Mouse (Mus musculus) heart, embryonic 13.5 days (tissue): ENCODE data around the gene Sycp2. TPM values are rescaled to one million over a fixed set of nuclear protein-coding genes. Genes with fewer than 3 reads are reported as not detected.

Experiments used
- ATAC-seq: fragments of 200-750 bp; cut with Nextera tagmentation; 2 replicates; pipeline ENCODE4 v1.8.0; 2017; ENCODE audit warnings: moderate TSS enrichment; ENCODE audit not compliant: insufficient number of reproducible peaks, low FRiP score, low TSS enrichment; ENCODE audit errors: extremely low read depth
- H3K27ac ChIP-seq: fragments of 300-500 bp; sonication (generic); replicated peaks from 2 replicates; pipeline ENCODE4 v1.5.1; 2015; ENCODE audit warnings: moderate library complexity, mild to moderate bottlenecking, inconsistent platforms
- H3K27me3 ChIP-seq: fragments of 300-500 bp; sonication (generic); replicated peaks from 2 replicates; pipeline ENCODE4 v1.6.1; 2015; ENCODE audit warnings: mild to moderate bottlenecking, inconsistent platforms
- H3K36me3 ChIP-seq: fragments of 300-500 bp; sonication (generic); 2 replicates; pipeline ENCODE4 v1.6.1; 2015; ENCODE audit warnings: mild to moderate bottlenecking, inconsistent platforms
- H3K4me1 ChIP-seq: fragments of 300-500 bp; sonication (generic); 2 replicates; pipeline ENCODE4 v1.6.1; 2015; ENCODE audit warnings: inconsistent platforms
- H3K4me2 ChIP-seq: fragments of 300-500 bp; sonication (generic); 2 replicates; pipeline ENCODE4 v1.6.1; 2015; ENCODE audit warnings: inconsistent platforms, mild to moderate bottlenecking, moderate library complexity
- H3K4me3 ChIP-seq: fragments of 300-500 bp; sonication (generic); 2 replicates; pipeline ENCODE4 v1.5.1; 2015; ENCODE audit warnings: moderate library complexity, mild to moderate bottlenecking, inconsistent platforms
- H3K9ac ChIP-seq: fragments of 300-500 bp; sonication (generic); 2 replicates; pipeline ENCODE4 v1.6.1; 2015; ENCODE audit warnings: inconsistent platforms, mild to moderate bottlenecking, moderate library complexity
- H3K9me3 ChIP-seq: fragments of 300-500 bp; sonication (generic); 2 replicates; pipeline ENCODE4 v1.6.1; 2016; ENCODE audit warnings: inconsistent platforms
- WGBS: fragments of 180-500 bp; shearing (Covaris S2); methylation state at CpG from one replicate; pipeline ENCODE4 v1.1.7; 2015; ENCODE audit warnings: mixed read lengths; 5-methylcytosine and 5-hydroxymethylcytosine counted together
- polyA plus RNA-seq: library from polyadenylated mRNA; unstranded; fragments of >200 nt; fragmentation: Nextera tagmentation; extraction: Ambion mirVana; gene quantifications from 2 replicates; pipeline ENCODE4 v1.2.1, GENCODE M21; 2015

Sycp2 gene
- polyA plus RNA-seq: 0.05 and 0.08 TPM in 2 replicates

DNA sequence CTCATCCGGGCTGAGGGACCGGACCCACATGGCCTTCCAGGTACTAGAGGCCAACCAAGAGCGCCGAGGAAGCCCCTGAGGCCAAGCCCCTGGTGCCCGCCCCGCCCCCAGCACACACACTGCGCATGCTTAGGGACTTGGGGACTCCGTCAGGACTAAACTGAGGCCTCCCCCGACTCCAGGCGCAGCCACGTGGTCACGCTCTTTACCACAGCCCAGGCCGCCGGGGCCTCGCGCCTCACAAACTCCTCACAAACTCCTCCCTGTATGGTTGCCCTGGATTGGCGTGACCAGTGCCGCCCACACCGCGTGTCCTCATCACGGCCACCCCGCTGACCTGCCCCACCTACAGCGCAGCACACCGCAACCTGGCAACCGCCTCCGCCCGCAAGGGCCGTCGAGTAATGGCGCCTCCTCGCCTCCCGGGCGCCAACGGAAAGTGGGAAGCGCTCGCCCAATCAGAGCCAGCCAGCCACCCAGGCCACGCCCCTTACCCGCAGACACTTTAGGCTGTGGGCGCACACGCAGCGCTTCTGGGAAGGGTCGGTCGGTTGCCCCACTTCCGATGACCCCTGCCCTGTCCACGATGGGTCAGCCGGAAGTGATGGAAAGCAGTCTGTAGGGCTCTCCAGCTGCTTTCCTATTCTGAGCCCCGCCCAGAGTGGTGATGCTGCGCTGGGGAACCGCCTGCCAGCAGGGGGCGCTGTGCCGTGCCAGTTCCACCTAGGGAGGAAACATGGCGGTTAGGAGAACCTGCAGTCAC is at the start of gene Sycp2:
Gene Sycp2, minus strand, starts transcription at position 633 of the 763 bp plus-strand sequence.
- Histone ChIP-seq H3K9me3 (no peaks in the 10 kb centered on the region), H3K4me1 (peaks cover 27% of the 10 kb centered on the region), H3K4me2 (no peak within 1 kb of the TSS), H3K36me3 (no peaks in the 10 kb centered on the region), H3K27me3 (peaks cover 28% of the 10 kb centered on the region), H3K4me3 (no peak within 1 kb of the TSS), H3K9ac (no peak within 1 kb of the TSS), H3K27ac (no peak within 1 kb of the TSS)
- ATAC-seq: peak; percentile 65; the same call in 1 of the 2 replicates
- WGBS: 73% methylated on average over 52 of the region's 52 CpGs

DNA sequence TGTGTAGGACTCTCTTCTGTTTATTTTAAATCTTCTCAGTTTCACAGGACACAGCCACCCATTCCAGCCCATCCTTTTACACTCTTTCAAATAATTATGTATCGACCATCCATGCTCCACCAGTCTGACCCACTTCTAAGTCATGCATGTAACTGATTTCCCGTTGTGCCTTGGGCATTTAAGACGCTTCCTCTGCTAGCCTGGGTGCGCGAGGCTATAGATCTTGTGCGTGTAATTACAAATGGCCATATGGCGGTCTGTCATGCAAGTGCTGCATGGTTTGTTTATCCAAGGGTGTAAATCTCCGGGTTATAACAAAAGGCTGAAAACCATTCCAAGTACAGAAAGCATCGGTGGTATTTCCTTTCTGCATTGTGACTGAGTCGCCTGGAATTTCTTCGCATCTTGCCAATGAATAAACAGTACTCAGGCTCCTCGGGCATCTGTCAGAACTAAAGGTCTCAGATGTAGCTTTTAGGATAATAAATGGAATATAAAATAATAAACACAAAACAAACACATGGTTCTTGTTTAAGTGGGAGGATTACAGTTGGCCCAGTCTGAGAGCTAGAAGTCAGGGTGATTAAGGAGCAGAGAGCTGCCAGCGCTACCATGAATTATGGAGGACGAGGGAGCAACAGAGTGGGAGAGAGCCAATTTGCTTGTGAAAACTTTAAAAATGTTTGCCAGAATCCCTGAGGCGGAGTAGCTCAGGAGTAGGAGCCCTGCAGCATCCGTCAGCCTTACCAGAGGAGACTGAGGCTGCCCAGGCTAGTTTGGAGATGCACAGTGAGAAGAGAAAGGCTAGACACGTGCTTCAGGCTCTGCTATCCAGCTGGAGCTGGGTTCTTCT is 47.4 kb upstream of the Sycp2 start:
- Histone ChIP-seq H3K36me3 (no peaks in the 10 kb centered on the region), H3K27me3 (no peaks in the 10 kb centered on the region), H3K4me3 (no peak overlapping the region), H3K9ac (no peak overlapping the region), H3K4me1 (no peaks in the 10 kb centered on the region), H3K9me3 (no peaks in the 10 kb centered on the region), H3K4me2 (peak overlapping the region; percentile 25; the same call in 1 of the 2 replicates), H3K27ac (peak overlapping the region; percentile 39; the same call in 1 of the 2 replicates)
- whole genome bisulfite sequencing: 56% methylated on average over 17 of the region's 17 CpGs
- no peak for ATAC-seq

DNA sequence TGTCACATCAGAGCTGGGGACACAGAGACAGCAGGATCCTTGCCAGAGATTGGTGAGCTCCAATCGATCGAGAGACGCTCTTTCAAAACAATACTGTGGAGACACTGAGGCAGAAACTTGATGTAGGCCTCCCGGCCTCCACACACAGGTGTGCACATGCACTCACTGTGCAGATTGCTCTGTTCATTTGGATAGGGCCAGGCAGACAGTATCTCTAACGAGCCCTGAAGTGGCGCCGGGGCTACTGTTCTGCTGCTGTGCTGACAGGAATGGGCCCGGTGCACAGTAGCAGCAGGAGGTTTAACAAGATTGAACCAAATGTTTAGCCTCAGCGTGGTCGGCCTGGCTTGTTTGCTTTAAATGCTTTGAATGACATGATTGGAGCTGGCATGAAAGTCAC is 43.5 kb upstream of the Sycp2 start:
- H3K27ac ChIP-seq: no peak overlapping the region
- H3K9ac ChIP-seq: no peak overlapping the region
- H3K4me2 ChIP-seq: no peak overlapping the region
- H3K9me3 ChIP-seq: no peaks in the 10 kb centered on the region
- no peaks in the 10 kb centered on the region for H3K36me3 ChIP-seq
- H3K4me1 ChIP-seq: no peaks in the 10 kb centered on the region
- WGBS: 56% methylated on average over 10 of the region's 10 CpGs
- H3K4me3 ChIP-seq: no peak overlapping the region
- H3K27me3 ChIP-seq: no peaks in the 10 kb centered on the region
- no peak for ATAC-seq

DNA sequence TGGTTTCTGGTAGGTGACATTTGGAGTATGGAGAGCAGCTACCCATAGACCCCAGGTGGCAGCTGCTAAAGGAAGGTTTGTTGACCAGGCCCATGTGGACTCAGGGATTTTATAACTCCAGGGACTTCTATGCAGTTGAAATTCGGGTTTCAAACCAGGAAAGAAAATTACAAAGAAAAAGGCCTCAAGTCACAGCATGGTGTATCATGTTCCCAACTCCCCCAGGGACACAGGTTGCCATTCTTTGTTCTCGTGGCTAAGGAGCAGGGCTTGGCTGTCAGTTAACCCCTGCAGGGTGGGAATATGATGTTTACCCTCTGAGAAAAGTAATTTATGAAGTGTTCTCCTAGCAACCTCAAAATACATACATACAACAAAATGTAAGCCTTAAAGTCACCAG is 42.8 kb upstream of the Sycp2 start:
- 30% methylated on average over 2 of the region's 2 CpGs for WGBS
- no peak overlapping the region for H3K4me2 ChIP-seq

DNA sequence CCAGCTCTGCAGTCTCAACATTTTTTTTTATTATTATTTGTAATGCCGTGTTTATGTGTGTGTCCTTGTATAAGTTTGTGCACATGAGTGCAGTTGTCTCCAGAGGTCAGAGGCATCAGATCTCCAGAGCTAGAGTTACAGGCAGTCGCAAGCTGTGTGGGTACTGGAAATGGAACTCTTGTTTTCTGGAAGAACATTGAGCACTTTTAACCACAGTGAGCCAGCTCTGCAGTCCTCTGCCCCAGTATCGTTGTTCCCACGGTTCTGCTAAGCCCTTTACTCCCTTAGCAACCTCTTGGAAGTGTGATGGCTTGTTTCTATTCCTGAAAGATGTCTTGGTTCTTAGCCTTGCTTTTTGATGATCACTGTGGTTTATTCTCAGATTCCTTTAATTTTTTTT is 41.9 kb upstream of the Sycp2 start:
- H3K4me1 ChIP-seq: no peaks in the 10 kb centered on the region
- H3K9ac ChIP-seq: no peak overlapping the region
- no peak for ATAC-seq
- H3K27ac ChIP-seq: no peak overlapping the region
- no peak overlapping the region for H3K4me2 ChIP-seq
- no peaks in the 10 kb centered on the region for H3K27me3 ChIP-seq
- H3K4me3 ChIP-seq: no peak overlapping the region
- no peaks in the 10 kb centered on the region for H3K36me3 ChIP-seq
- H3K9me3 ChIP-seq: no peaks in the 10 kb centered on the region
- 77% methylated on average over 4 of the region's 4 CpGs for whole genome bisulfite sequencing

More for the DNA sequence above, 42.8 kb upstream of the Sycp2 start:
- no peak for ATAC-seq
- Histone ChIP-seq H3K27me3 (no peaks in the 10 kb centered on the region), H3K36me3 (no peaks in the 10 kb centered on the region), H3K9ac (no peak overlapping the region), H3K4me1 (no peaks in the 10 kb centered on the region), H3K9me3 (no peaks in the 10 kb centered on the region), H3K27ac (no peak overlapping the region), H3K4me3 (no peak overlapping the region)

DNA sequence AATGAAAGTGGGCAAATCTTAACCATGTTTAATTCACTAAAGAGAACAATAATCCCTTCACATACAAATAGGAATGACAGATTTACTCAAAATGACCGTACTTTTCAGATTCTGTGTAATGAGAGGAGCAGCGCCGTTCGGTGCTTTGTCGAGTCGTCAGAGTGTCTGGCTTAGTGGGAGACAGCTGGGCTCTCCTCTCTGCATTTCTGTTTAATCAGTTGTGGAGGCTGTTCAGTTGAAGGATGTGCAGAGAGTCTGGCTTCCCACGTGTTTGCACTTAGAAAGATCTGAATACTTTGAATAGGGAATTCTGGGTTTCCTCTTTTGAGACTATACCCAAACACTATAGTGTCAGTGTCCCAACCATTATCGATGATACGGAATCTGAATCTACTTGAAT is 29.8 kb upstream of the Sycp2 start:
- H3K4me2 ChIP-seq: no peak overlapping the region
- H3K27me3 ChIP-seq: no peaks in the 10 kb centered on the region
- no peak overlapping the region for H3K27ac ChIP-seq
- 53% methylated on average over 9 of the region's 9 CpGs for WGBS
- no peak overlapping the region for H3K4me3 ChIP-seq
- H3K9ac ChIP-seq: no peak overlapping the region
- no peaks in the 10 kb centered on the region for H3K9me3 ChIP-seq
- no peaks in the 10 kb centered on the region for H3K36me3 ChIP-seq
- H3K4me1 ChIP-seq: 0 out of 2 replicates have a peak, but pooled peaks cover 4% of the 10 kb centered on the region
- ATAC-seq: no peak

DNA sequence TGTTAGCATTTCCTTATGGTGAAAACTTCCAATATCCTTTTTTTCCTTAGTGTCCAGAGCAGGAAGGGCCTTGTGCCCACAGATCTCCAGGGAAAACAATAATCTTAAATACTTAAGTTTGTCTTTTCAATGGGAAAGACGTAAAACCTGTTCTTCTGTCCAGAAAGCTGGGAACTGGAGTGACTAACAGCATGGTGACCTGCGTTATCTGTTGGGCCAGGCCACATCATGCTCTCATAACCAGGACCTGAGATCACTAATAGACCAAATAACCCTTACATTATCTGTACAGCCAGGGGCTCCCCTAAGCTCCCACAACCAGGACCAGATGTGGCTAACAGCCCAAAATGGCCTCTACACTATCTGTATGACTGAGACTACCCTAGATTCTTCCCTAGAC is 26.4 kb upstream of the Sycp2 start:
- no peaks in the 10 kb centered on the region for H3K36me3 ChIP-seq
- no peak overlapping the region for H3K4me2 ChIP-seq
- no peak overlapping the region for H3K4me3 ChIP-seq
- H3K9me3 ChIP-seq: no peaks in the 10 kb centered on the region
- no peak overlapping the region for H3K9ac ChIP-seq
- H3K4me1 ChIP-seq: peaks cover 10% of the 10 kb centered on the region
- WGBS: 80% methylated on average over 2 of the region's 2 CpGs
- no peak overlapping the region for H3K27ac ChIP-seq
- H3K27me3 ChIP-seq: no peaks in the 10 kb centered on the region; the same call in 1 of the 2 replicates
- ATAC-seq: no peak

DNA sequence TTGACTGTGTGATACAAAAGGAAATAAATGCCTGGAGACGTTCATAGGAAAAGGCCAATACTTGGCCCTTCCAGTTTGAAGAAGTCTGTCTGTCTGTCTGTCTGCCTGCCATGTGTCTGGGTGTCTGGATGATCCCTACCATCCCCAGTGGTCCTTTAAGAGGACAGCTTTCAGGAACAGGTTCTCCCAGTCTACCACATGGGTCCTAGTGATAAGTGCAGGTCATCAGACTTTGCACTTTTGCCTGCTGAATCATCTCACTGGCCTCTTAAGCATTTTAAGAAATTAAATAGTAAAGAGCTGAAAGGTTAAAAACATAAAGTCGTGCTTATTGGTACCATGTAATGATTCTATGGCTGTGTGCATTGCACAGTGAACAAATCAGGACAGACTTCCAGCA is 26.0 kb upstream of the Sycp2 start:
- H3K9me3 ChIP-seq: no peaks in the 10 kb centered on the region
- peaks cover 10% of the 10 kb centered on the region for H3K4me1 ChIP-seq
- H3K9ac ChIP-seq: no peak overlapping the region
- ATAC-seq: no peak
- 61% methylated on average over 2 of the region's 2 CpGs for WGBS
- no peak overlapping the region for H3K4me3 ChIP-seq
- no peak overlapping the region for H3K4me2 ChIP-seq
- no peaks in the 10 kb centered on the region; the same call in 1 of the 2 replicates for H3K27me3 ChIP-seq
- H3K36me3 ChIP-seq: no peaks in the 10 kb centered on the region
- no peak overlapping the region for H3K27ac ChIP-seq

DNA sequence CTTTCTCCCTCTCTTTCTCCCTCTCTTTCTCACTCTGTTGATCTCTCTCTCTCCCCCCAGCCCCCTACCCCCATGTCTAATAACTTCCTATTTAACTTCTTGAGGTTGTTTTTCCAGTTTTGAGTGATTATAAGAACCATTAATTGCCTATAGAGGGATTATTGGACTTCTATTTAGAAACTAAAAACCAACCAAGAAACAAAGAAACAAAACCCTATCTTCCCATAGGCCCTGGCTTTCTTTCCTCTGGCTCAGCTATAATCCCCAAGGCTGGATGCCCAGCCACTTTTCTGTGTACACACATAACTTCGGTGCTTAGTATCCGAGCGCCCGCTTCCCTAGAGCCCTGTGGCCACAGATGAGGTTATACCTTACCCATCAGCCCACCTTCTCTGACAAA is 22.7 kb upstream of the Sycp2 start, which contains the start of gene Cdh26:
Gene Cdh26, plus strand, starts transcription at position 301 of the 400 bp plus-strand sequence.
- Histone ChIP-seq H3K4me3 (no peak within 1 kb of the TSS), H3K9me3 (no peaks in the 10 kb centered on the region), H3K4me1 (peaks cover 10% of the 10 kb centered on the region), H3K27ac (no peak within 1 kb of the TSS), H3K36me3 (no peaks in the 10 kb centered on the region), H3K4me2 (no peak within 1 kb of the TSS), H3K9ac (no peak within 1 kb of the TSS), H3K27me3 (peaks cover 5% of the 10 kb centered on the region; the same call in 1 of the 2 replicates)
- no peak for ATAC-seq
- WGBS: 85% methylated on average over 4 of the region's 4 CpGs

DNA sequence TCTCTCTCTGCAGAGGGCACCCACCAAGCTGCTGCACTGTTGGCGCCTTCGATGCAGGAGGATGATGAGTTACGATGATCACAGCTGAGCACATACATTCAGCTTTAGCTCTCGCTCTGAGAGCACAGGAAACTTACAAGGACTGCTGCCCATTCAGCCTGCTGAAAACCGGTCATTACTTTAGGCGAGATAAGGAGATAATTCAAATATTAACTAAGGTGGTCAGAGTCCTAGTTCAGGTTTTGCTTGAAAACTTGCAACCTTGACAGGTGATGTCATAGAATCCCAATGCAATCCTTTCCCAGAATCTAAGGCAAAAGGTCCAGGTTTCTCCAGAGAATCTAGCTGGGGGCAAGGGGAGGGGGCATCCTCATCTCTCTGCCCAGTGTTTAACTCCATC is 21.9 kb upstream of the Sycp2 start:
- Histone ChIP-seq H3K9me3 (no peaks in the 10 kb centered on the region), H3K27ac (no peak overlapping the region), H3K4me2 (no peak overlapping the region), H3K36me3 (peaks cover 4% of the 10 kb centered on the region), H3K9ac (no peak overlapping the region), H3K27me3 (peaks cover 5% of the 10 kb centered on the region; the same call in 1 of the 2 replicates), H3K4me3 (no peak overlapping the region), H3K4me1 (peaks cover 6% of the 10 kb centered on the region)
- 67% methylated on average over 6 of the region's 6 CpGs for WGBS
- ATAC-seq: no peak

DNA sequence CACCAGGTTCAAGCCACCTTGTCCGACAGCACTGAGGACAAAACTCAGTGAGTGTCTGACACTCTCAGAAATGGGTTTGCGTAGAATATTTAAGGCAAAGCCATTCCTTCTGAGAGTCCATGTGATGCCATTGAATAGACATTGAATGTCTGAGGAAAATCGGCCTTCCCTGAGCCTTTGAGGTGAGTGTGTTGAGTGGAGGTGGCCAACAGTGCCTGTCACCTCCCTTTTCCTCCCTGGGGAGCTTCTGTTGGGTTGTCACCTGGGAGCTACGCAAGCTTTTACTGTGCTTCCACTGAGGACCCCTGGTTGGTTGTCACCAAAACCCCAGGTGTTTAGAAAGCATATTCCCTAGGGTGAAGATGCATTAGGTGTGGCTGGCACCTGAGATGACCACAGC is 21.2 kb upstream of the Sycp2 start:
- H3K9ac ChIP-seq: no peak overlapping the region
- H3K4me3 ChIP-seq: no peak overlapping the region
- no peak overlapping the region for H3K27ac ChIP-seq
- H3K27me3 ChIP-seq: peaks cover 5% of the 10 kb centered on the region; the same call in 1 of the 2 replicates
- 64% methylated on average over 4 of the region's 4 CpGs for WGBS
- H3K4me1 ChIP-seq: peaks cover 6% of the 10 kb centered on the region
- peaks cover 5% of the 10 kb centered on the region for H3K36me3 ChIP-seq
- no peaks in the 10 kb centered on the region for H3K9me3 ChIP-seq
- ATAC-seq: no peak
- H3K4me2 ChIP-seq: no peak overlapping the region
